Mouse (Mus musculus) adrenal gland, postnatal 14 days (tissue): Measurements from ENCODE around the gene Tom1. TPM values are rescaled to one million over a fixed set of nuclear protein-coding genes. Genes with fewer than 3 reads are reported as not detected.

Experiments
- DNase-seq: peaks from one replicate; pipeline ENCODE4 v3.0.0; 2021; ENCODE audit warnings: mixed read lengths
- long read RNA-seq, 2 experiments: library from polyadenylated mRNA; stranded (forward); transcript quantifications; one replicate each; pipeline ENCODE4 v2.0.0; 2021
- total RNA-seq: library from RNA; stranded (reverse); gene quantifications from 2 replicates; pipeline ENCODE4 v1.2.3, GENCODE M21; 2021

The Tom1 gene
- 37.0 and 40.1 TPM in 2 replicates for total RNA-seq
- long read RNA-seq, experiment 1, transcript Tom1-202 (15 exons, 2,267 nt): major isoform, 40 of 55 reads
- long read RNA-seq, experiment 1, partial matches to known transcripts: 3 of 55 reads
- long read RNA-seq, experiment 1, other reads (novel, unspliced or antisense): 12 of 55 reads
- long read RNA-seq, experiment 2, transcript Tom1-202 (15 exons, 2,267 nt): major isoform, 26 of 35 reads
- long read RNA-seq, experiment 2, partial matches to known transcripts: 2 of 35 reads
- long read RNA-seq, experiment 2, other reads (novel, unspliced or antisense): 7 of 35 reads

GRCm38 (mm10) chr8:75033511-75034243, at the start of gene Tom1:
Gene Tom1, plus strand, starts transcription at chr8:75033705.
- DNase-seq: peak; percentile 98

- DNase-seq: no peak
Observed at GRCm38 (mm10) chr8:74987436-74987835, 46.1 kb upstream of the Tom1 start.

GRCm38 (mm10) chr8:74990021-74990420, 43.5 kb upstream of the Tom1 start:
- peak; percentile 71 for DNase-seq

GRCm38 (mm10) chr8:74993081-74993474, 40.4 kb upstream of the Tom1 start, which contains the start of gene Hmgxb4:
Gene Hmgxb4, plus strand, starts transcription at chr8:74993356.
- DNase-seq: no peak

- peak; percentile 92 for DNase-seq
Observed at GRCm38 (mm10) chr8:74993475-74994451, 39.7 kb upstream of the Tom1 start.

- peak; percentile 15 for DNase-seq
Observed at GRCm38 (mm10) chr8:74994540-74994939, 39.0 kb upstream of the Tom1 start.

GRCm38 (mm10) chr8:75000431-75000830, 33.1 kb upstream of the Tom1 start:
- DNase-seq: no peak

GRCm38 (mm10) chr8:75008826-75009225, 24.7 kb upstream of the Tom1 start:
- DNase-seq: no peak

- no peak for DNase-seq
Observed at GRCm38 (mm10) chr8:75013557-75013956, 19.9 kb upstream of the Tom1 start.

- DNase-seq: no peak
Observed at GRCm38 (mm10) chr8:75013964-75014363, 19.5 kb upstream of the Tom1 start.

GRCm38 (mm10) chr8:75015981-75016380, 17.5 kb upstream of the Tom1 start:
- no peak for DNase-seq

GRCm38 (mm10) chr8:75016422-75016821, 17.1 kb upstream of the Tom1 start:
- DNase-seq: no peak

GRCm38 (mm10) chr8:75018274-75018972, 15.1 kb upstream of the Tom1 start:
- peak; percentile 27 for DNase-seq

- peak; percentile 25 for DNase-seq
Observed at GRCm38 (mm10) chr8:75023660-75024316, 9.7 kb upstream of the Tom1 start.

GRCm38 (mm10) chr8:75025809-75026208, 7.7 kb upstream of the Tom1 start:
- DNase-seq: no peak

- no peak for DNase-seq
Observed at GRCm38 (mm10) chr8:75030453-75031024, 3.0 kb upstream of the Tom1 start.

GRCm38 (mm10) chr8:75032961-75033360, 544 bp upstream of the Tom1 start:
- no peak for DNase-seq

GRCm38 (mm10) chr8:75034285-75034684, 780 bp downstream of the Tom1 start:
- DNase-seq: no peak

- no peak for DNase-seq
Observed at GRCm38 (mm10) chr8:75035640-75036039, 2.1 kb downstream of the Tom1 start.

- peak; percentile 34 for DNase-seq
Observed at GRCm38 (mm10) chr8:75038497-75038896, 5.0 kb downstream of the Tom1 start.

- no peak for DNase-seq
Observed at GRCm38 (mm10) chr8:75039754-75040153, 6.2 kb downstream of the Tom1 start.
